Mouse (Mus musculus) limb, embryonic 14.5 days (tissue): Measurements from ENCODE around the gene Fads1. TPM values are rescaled to one million over a fixed set of nuclear protein-coding genes. Genes with fewer than 3 reads are reported as not detected.

Source experiments
- ATAC-seq: fragments of 200-750 bp; cut with Nextera tagmentation; 2 replicates; pipeline ENCODE4 v1.8.0; 2017; ENCODE audit warnings: low read depth, moderate number of reproducible peaks, moderate TSS enrichment; ENCODE audit not compliant: low FRiP score
- DNase-seq: peaks from one replicate; pipeline ENCODE4 v3.0.0-alpha.2; 2015; ENCODE audit warnings: low spot score
- H3K27ac ChIP-seq: fragments of 300-500 bp; sonication (generic); replicated peaks from 2 replicates; pipeline ENCODE4 v1.5.1; 2014; ENCODE audit warnings: low read depth, mild to moderate bottlenecking, low read length, moderate library complexity, mixed read lengths
- H3K27me3 ChIP-seq: fragments of 300-500 bp; sonication (generic); 2 replicates; pipeline ENCODE4 v1.6.1; 2014; ENCODE audit warnings: low read length, mixed read lengths; ENCODE audit not compliant: control insufficient read depth, insufficient read depth
- H3K36me3 ChIP-seq: fragments of 300-500 bp; sonication (generic); 2 replicates; pipeline ENCODE4 v1.6.1; 2014; ENCODE audit warnings: mild to moderate bottlenecking, low read length, moderate library complexity, mixed read lengths; ENCODE audit not compliant: control insufficient read depth, insufficient read depth
- H3K4me1 ChIP-seq: fragments of 300-500 bp; sonication (generic); 2 replicates; pipeline ENCODE4 v1.6.1; 2014; ENCODE audit warnings: antibody characterized with exemption, low read length, mixed read lengths; ENCODE audit not compliant: control insufficient read depth, insufficient read depth
- H3K4me2 ChIP-seq: fragments of 300-500 bp; sonication (generic); replicated peaks from 2 replicates; pipeline ENCODE4 v1.6.1; 2014; ENCODE audit warnings: low read depth, mild to moderate bottlenecking, low read length, moderate library complexity; ENCODE audit not compliant: severe bottlenecking
- H3K4me3 ChIP-seq: fragments of 300-500 bp; sonication (generic); replicated peaks from 2 replicates; pipeline ENCODE4 v1.5.1; 2014; ENCODE audit warnings: low read length
- H3K9ac ChIP-seq: fragments of 300-500 bp; sonication (generic); 2 replicates; pipeline ENCODE4 v1.6.1; 2014; ENCODE audit warnings: mild to moderate bottlenecking, low read depth, low read length, moderate library complexity; ENCODE audit not compliant: severe bottlenecking
- H3K9me3 ChIP-seq: fragments of 300-500 bp; sonication (generic); 2 replicates; pipeline ENCODE4 v1.6.1; 2016; ENCODE audit warnings: low read length; ENCODE audit not compliant: control insufficient read depth
- POLR2A ChIP-seq: fragments of 200-500 bp; IDR thresholded peaks from 2 replicates; pipeline ENCODE4 v1.8.0; 2012; ENCODE audit warnings: inconsistent platforms, mild to moderate bottlenecking, moderate library complexity, borderline replicate concordance; ENCODE audit not compliant: insufficient read depth, insufficient read length; ENCODE audit errors: extremely low read depth
- WGBS: fragments of 180-500 bp; shearing (Covaris S2); extraction: QIAGEN DNeasy Blood & Tissue Kit; methylation state at CpG from one replicate; pipeline ENCODE4 v1.1.7; 2014; 5-methylcytosine and 5-hydroxymethylcytosine counted together
- polyA plus RNA-seq, 2 experiments: library from polyadenylated mRNA; depleted of rRNA in 1 of 2; stranded (reverse) in 1 of 2; unstranded in 1 of 2; fragments of >200 nt; fragmentation: Nextera tagmentation in 1 of 2; extraction: Ambion mirVana in 1 of 2; gene quantifications; 2 replicates each; pipeline versions ENCODE4 v1.2.1 to v1.2.3; 2012 to 2014

Fads1 gene
- polyA plus RNA-seq, 2 experiments = 81.1 to 87.3 TPM

DNA sequence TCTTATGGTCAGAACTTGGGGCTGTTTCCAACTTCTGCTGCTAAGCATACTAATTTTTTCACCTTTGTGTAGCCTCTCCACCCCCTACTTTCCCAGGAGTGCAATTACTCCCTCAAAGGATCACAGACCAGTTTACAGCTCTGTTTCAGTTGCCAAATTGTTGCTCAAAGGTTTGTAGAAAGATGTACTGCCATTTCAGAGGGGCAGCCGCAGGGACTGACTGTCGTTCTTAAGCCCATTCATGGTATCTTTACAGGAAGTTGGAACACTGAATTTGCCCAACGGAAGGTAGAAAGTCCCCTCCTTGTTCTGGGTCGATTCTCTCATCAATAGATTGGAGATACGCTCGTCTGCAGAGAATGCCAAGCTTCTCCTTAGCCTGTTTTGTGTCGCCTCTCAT lies 11.3 kb upstream of the Fads1 start:
- Histone ChIP-seq H3K9me3 (no peaks in the 10 kb centered on the region), H3K27ac (no peak overlapping the region), H3K9ac (no peak overlapping the region), H3K4me1 (no peaks in the 10 kb centered on the region), H3K4me2 (no peak overlapping the region), H3K4me3 (no peak overlapping the region), H3K36me3 (no peaks in the 10 kb centered on the region), H3K27me3 (no peaks in the 10 kb centered on the region)
- no peak for TF ChIP-seq POLR2A
- WGBS = 78% methylated on average over 7 of the region's 7 CpGs
- DNase-seq (no peak), ATAC-seq (no peak)

DNA sequence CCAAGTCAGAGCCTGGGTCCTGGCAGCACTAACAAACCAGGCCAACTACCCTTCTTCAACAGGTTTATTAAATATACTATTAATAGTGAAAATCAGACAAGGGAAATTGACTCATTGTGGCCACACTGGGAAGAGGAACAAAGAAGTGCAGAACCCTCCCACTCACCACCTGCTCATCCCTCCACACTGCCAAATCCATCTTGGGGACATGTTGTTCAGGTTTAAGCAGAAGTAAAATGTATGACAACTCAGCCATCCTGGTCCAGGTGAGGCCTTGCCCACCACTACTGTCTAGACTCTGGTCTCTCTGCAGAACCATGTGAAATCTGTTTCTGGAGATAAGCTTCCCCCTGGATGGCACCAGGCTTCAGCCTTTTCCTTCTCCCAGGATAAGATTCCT lies 10.8 kb upstream of the Fads1 start:
- ATAC-seq = no peak
- Histone ChIP-seq H3K9me3 (no peaks in the 10 kb centered on the region), H3K36me3 (no peaks in the 10 kb centered on the region), H3K4me3 (no peak overlapping the region), H3K27me3 (no peaks in the 10 kb centered on the region), H3K4me1 (no peaks in the 10 kb centered on the region), H3K27ac (no peak overlapping the region), H3K4me2 (no peak overlapping the region), H3K9ac (no peak overlapping the region)
- TF ChIP-seq POLR2A = no peak
- DNase-seq = no peak

- no peak for ATAC-seq
- no peak overlapping the region for H3K4me3 ChIP-seq
- WGBS = 81% methylated on average over 5 of the region's 5 CpGs
Measured at GRCm38 (mm10) chr19:10173116-10173718, 9.5 kb upstream of the Fads1 start.

DNA sequence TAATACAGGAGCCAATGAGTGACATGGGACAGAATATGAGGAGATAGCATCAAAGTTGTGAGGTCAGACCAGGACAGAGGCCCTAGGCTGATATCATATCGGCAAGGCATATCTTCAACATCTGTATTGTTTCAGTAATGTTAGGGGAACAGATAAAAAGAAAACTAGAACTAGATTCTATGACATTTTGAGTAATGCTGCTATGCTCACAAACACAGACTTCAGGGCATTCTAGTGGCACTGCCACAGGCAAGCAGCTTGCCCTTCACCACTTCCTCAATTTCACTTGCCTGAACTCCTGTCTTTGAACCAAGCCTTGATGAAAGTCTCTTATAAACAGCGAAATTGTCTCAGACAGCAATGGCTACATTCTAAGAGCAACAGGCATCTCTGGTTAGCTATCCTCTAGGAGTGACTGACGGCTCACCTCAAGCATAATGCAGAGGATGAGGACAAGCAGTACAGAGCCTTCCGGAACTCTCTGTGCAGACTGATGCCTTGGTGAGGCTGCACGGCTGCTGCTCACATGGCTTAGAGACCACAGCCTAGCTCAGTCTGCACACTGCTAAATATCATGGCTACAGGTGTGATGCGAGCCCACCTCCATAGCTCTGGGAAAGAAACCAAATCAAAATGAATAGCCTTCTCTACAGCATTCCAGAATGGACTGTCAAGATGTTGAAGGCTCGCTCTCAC lies 8.7 kb upstream of the Fads1 start:
- H3K27me3 ChIP-seq = no peaks in the 10 kb centered on the region
- no peaks in the 10 kb centered on the region for H3K36me3 ChIP-seq
- no peak overlapping the region for H3K4me2 ChIP-seq
- TF ChIP-seq POLR2A = no peak
- no peak overlapping the region for H3K9ac ChIP-seq
- no peaks in the 10 kb centered on the region for H3K4me1 ChIP-seq
- 89% methylated on average over 7 of the region's 7 CpGs for WGBS
- H3K27ac ChIP-seq = no peak overlapping the region
- no peak for DNase-seq
- no peaks in the 10 kb centered on the region for H3K9me3 ChIP-seq
- ATAC-seq = no peak
- no peak overlapping the region for H3K4me3 ChIP-seq

More at GRCm38 (mm10) chr19:10173116-10173718, 9.5 kb upstream of the Fads1 start:
- H3K4me1 ChIP-seq = no peaks in the 10 kb centered on the region
- no peak overlapping the region for H3K27ac ChIP-seq
- H3K36me3 ChIP-seq = no peaks in the 10 kb centered on the region
- no peaks in the 10 kb centered on the region for H3K27me3 ChIP-seq
- DNase-seq = no peak
- no peak overlapping the region for H3K9ac ChIP-seq
- TF ChIP-seq POLR2A = no peak
- H3K4me2 ChIP-seq = no peak overlapping the region
- H3K9me3 ChIP-seq = no peaks in the 10 kb centered on the region

- no peaks in the 10 kb centered on the region for H3K4me1 ChIP-seq
- H3K27me3 ChIP-seq = no peaks in the 10 kb centered on the region
- no peaks in the 10 kb centered on the region for H3K36me3 ChIP-seq
- H3K9me3 ChIP-seq = no peaks in the 10 kb centered on the region
- H3K4me3 ChIP-seq = no peak overlapping the region
- 63% methylated on average over 4 of the region's 4 CpGs for WGBS
- DNase-seq (no peak), ATAC-seq (no peak)
- TF ChIP-seq POLR2A = no peak
- no peak overlapping the region for H3K9ac ChIP-seq
- no peak overlapping the region for H3K27ac ChIP-seq
- no peak overlapping the region for H3K4me2 ChIP-seq
Measured at GRCm38 (mm10) chr19:10174956-10175355, 7.7 kb upstream of the Fads1 start.
